Mouse (Mus musculus) heart, adult 2 months (tissue): ENCODE results near the gene Sebox. TPM values are rescaled to one million over a fixed set of nuclear protein-coding genes. Genes with fewer than 3 reads are reported as not detected.

ENCODE experiments used
- DNase-seq, 2 experiments: peaks; one replicate each; pipeline ENCODE4 v3.0.0; 2021
- H3K27ac ChIP-seq: fragments of 200-600 bp; 2 replicates; pipeline ENCODE4 v1.8.1; 2022
- H3K27me3 ChIP-seq: fragments of 200-500 bp; 2 replicates; pipeline ENCODE4 v1.6.1; 2012; ENCODE audit warnings: mild to moderate bottlenecking, low read length, inconsistent platforms, mixed read lengths; ENCODE audit not compliant: control insufficient read depth, insufficient read depth
- H3K36me3 ChIP-seq: fragments of 200-500 bp; 2 replicates; pipeline ENCODE4 v1.6.1; 2012; ENCODE audit warnings: low read length, inconsistent platforms; ENCODE audit not compliant: control insufficient read depth, insufficient read depth
- H3K4me1 ChIP-seq: fragments of 200-500 bp; 2 replicates; pipeline ENCODE4 v1.6.1; 2011; ENCODE audit warnings: low read length; ENCODE audit not compliant: control insufficient read depth, insufficient read depth
- H3K4me3 ChIP-seq: fragments of 200-600 bp; 2 replicates; pipeline ENCODE4 v1.8.1; 2022
- H3K79me2 ChIP-seq: fragments of 200-500 bp; replicated peaks from 2 replicates; pipeline ENCODE4 v1.6.1; 2012; ENCODE audit warnings: mild to moderate bottlenecking, inconsistent platforms, low read length, moderate library complexity, mixed read lengths; ENCODE audit not compliant: control insufficient read depth, insufficient read depth
- H3K9ac ChIP-seq: fragments of 200-500 bp; 2 replicates; pipeline ENCODE4 v1.6.1; 2012; ENCODE audit warnings: low read depth, mild to moderate bottlenecking, control low read depth, inconsistent platforms, low read length, mixed read lengths
- CTCF ChIP-seq: fragments of 200-600 bp; IDR thresholded peaks from 2 replicates; pipeline ENCODE4 v1.8.1; 2022; ENCODE audit warnings: antibody characterized with exemption, mild to moderate bottlenecking, moderate library complexity
- EP300 ChIP-seq: fragments of 200-500 bp; IDR thresholded peaks from 2 replicates; pipeline ENCODE4 v1.6.1; 2011; ENCODE audit warnings: low read depth, low read length, control low read depth; ENCODE audit not compliant: insufficient read depth
- POLR2A ChIP-seq: fragments of 200-500 bp; IDR thresholded peaks from 2 replicates; pipeline ENCODE4 v1.6.1; 2011; ENCODE audit warnings: mild to moderate bottlenecking, low read depth, low read length, control low read depth; ENCODE audit not compliant: insufficient read depth
- WGBS: fragments of 180-500 bp; shearing (Covaris S2); methylation state at CpG from one replicate; pipeline ENCODE4 v1.1.7; 2018; 5-methylcytosine and 5-hydroxymethylcytosine counted together
- intact Hi-C: fragments of 180-260 bp; cut with DNase I; formaldehyde crosslinking; loops from one replicate; pipeline ENCODE4 v1.15.1; 2025
- polyA plus RNA-seq: library from polyadenylated mRNA; depleted of rRNA; stranded (reverse); fragments of >200 nt; gene quantifications from 2 replicates; pipeline ENCODE4 v1.2.3, GENCODE M21; 2012
- total RNA-seq, 2 experiments: library from RNA; stranded (reverse); gene quantifications; 2 replicates each; pipeline ENCODE4 v1.2.3; 2021

Sebox gene
- total and polyA plus RNA-seq, 3 experiments: not detected

- Histone ChIP-seq H3K79me2 (no peaks in the 10 kb centered on the region), H3K27me3 (no peaks in the 10 kb centered on the region), H3K27ac (no peak overlapping the region), H3K9ac (no peak overlapping the region), H3K36me3 (peaks cover 3% of the 10 kb centered on the region; the same call in 1 of the 2 replicates), H3K4me1 (no peaks in the 10 kb centered on the region), H3K4me3 (no peak overlapping the region)
- no peak for TF ChIP-seq POLR2A
- peak; percentile 34 for TF ChIP-seq CTCF
- no peak for TF ChIP-seq EP300
- DNase-seq: no peak
- intact Hi-C loops: no loop called here
- 92% methylated on average over 7 of the region's 7 CpGs for WGBS
Measured at GRCm38 (mm10) chr11:78544449-78545111, 41.3 kb downstream of the Sebox start.

- Histone ChIP-seq H3K9ac (no peak overlapping the region), H3K4me1 (no peaks in the 10 kb centered on the region), H3K27me3 (no peaks in the 10 kb centered on the region), H3K4me3 (no peak overlapping the region), H3K27ac (no peak overlapping the region), H3K79me2 (no peaks in the 10 kb centered on the region), H3K36me3 (no peaks in the 10 kb centered on the region; the same call in 1 of the 2 replicates)
- intact Hi-C loops: no loop called here
- DNase-seq: no peak
- 60% methylated on average over 8 of the region's 8 CpGs for WGBS
- TF ChIP-seq POLR2A (no peak), EP300 (no peak), CTCF (no peak)
Measured at GRCm38 (mm10) chr11:78545181-78545580, 41.9 kb downstream of the Sebox start.

GRCm38 (mm10) chr11:78547718-78548460 is 44.6 kb downstream of the Sebox start:
- H3K27ac ChIP-seq: no peak overlapping the region
- H3K9ac ChIP-seq: no peak overlapping the region
- no peak for DNase-seq
- no peaks in the 10 kb centered on the region for H3K4me1 ChIP-seq
- no peak for TF ChIP-seq POLR2A
- no peak for TF ChIP-seq CTCF
- no peak for TF ChIP-seq EP300
- H3K27me3 ChIP-seq: no peaks in the 10 kb centered on the region
- no peak overlapping the region for H3K4me3 ChIP-seq
- H3K79me2 ChIP-seq: no peaks in the 10 kb centered on the region
- WGBS: 68% methylated on average over 2 of the region's 2 CpGs
- intact Hi-C loops: no loop called here
- H3K36me3 ChIP-seq: no peaks in the 10 kb centered on the region

- Histone ChIP-seq H3K4me1 (no peaks in the 10 kb centered on the region), H3K27ac (no peak overlapping the region), H3K9ac (no peak overlapping the region), H3K36me3 (no peaks in the 10 kb centered on the region), H3K27me3 (no peaks in the 10 kb centered on the region), H3K79me2 (no peaks in the 10 kb centered on the region), H3K4me3 (peak overlapping the region; percentile 89)
- no peak for DNase-seq
- TF ChIP-seq POLR2A: no peak
- TF ChIP-seq EP300: no peak
- no peak for TF ChIP-seq CTCF
- WGBS: 32% methylated on average over 5 of the region's 5 CpGs
- intact Hi-C loops: no loop called here
Measured at GRCm38 (mm10) chr11:78549491-78549987, 46.3 kb downstream of the Sebox start.

- intact Hi-C loops: loop anchor here (2.0 to 10.0 kb wide), 3 partner anchors 14 to 404 kb away; partner anchors contain the start of genes Ift20 and Tnfaip1
Measured at GRCm38 (mm10) chr11:78550168-78551058, 47.2 kb downstream of the Sebox start, which contains the start of gene Tmem97. Gene Tmem97, minus strand, starts transcription at chr11:78550777.

More at GRCm38 (mm10) chr11:78550168-78551058, 47.2 kb downstream of the Sebox start, which contains the start of gene Tmem97:
- Histone ChIP-seq H3K4me1 (no peaks in the 10 kb centered on the region), H3K9ac (peak within 1 kb of the TSS; percentile 72), H3K27ac (peak within 1 kb of the TSS; percentile 72), H3K79me2 (no peaks in the 10 kb centered on the region), H3K4me3 (peak within 1 kb of the TSS; percentile 89), H3K36me3 (no peaks in the 10 kb centered on the region), H3K27me3 (no peaks in the 10 kb centered on the region)
- DNase-seq: peak; percentile 92 to 96
- TF ChIP-seq POLR2A: peak; percentile 83
- peak; percentile 36 for TF ChIP-seq CTCF
- 0 out of 2 replicates have a peak, but pooled peaks have one; percentile 38 for TF ChIP-seq EP300
- WGBS: under 1% methylated on average over 60 of the region's 60 CpGs
